Mouse (Mus musculus): ENCODE measurements around the gene Znrd1. TPM values are rescaled to one million over a fixed set of nuclear protein-coding genes. Genes with fewer than 3 reads are reported as not detected.
"Not testable (repeated sequence)": the region's sequence is repeated elsewhere in the genome, so short reads cannot be mapped to it uniquely, and the experiment has no call there.

The Znrd1 gene
- total RNA-seq (2021) = 10 to 100 TPM; 30.2 to 30.3 TPM
- long read RNA-seq, transcript Znrd1-201 (4 exons, 742 nt) = minor isoform, 5 of 27 reads
- long read RNA-seq, transcript Znrd1-202 (5 exons, 710 nt) = major isoform, 20 of 27 reads
- long read RNA-seq, partial matches to known transcripts = 1 of 27 reads
- long read RNA-seq, other reads (novel, unspliced or antisense) = 1 of 27 reads

GRCm38 (mm10) chr17:36957999-36958743 is at the start of gene Znrd1, which contains the start of gene Znrd1as:
Gene Znrd1, minus strand, starts transcription at chr17:36958559.
Gene Znrd1as, plus strand, starts transcription at chr17:36958592.
- peak; percentile 90 to 94 for DNase-seq (ENCODE audit: low spot score in 2 of 2)

GRCm38 (mm10) chr17:37003366-37003765 is 45.0 kb upstream of the Znrd1 start:
- no peak for DNase-seq (ENCODE audit: low spot score in 2 of 2)

- DNase-seq (ENCODE audit: low spot score in 2 of 2) = peak; percentile 51 to 62
Measured at GRCm38 (mm10) chr17:37002364-37003330, 44.3 kb upstream of the Znrd1 start.

GRCm38 (mm10) chr17:37000863-37001262 is 42.5 kb upstream of the Znrd1 start, which contains the start of gene Zfp57:
Gene Zfp57, plus strand, starts transcription at chr17:37001163.
- no peak for DNase-seq (ENCODE audit: low spot score in 2 of 2)

GRCm38 (mm10) chr17:36998477-36998876 is 40.1 kb upstream of the Znrd1 start:
- no peak for DNase-seq (ENCODE audit: low spot score in 2 of 2)

GRCm38 (mm10) chr17:36997033-36997735 is 38.8 kb upstream of the Znrd1 start:
- DNase-seq (ENCODE audit: low spot score in 2 of 2) = peak; percentile 81 to 85

GRCm38 (mm10) chr17:36995448-36995847 is 37.1 kb upstream of the Znrd1 start:
- no peak for DNase-seq (ENCODE audit: low spot score in 2 of 2)

- no peak for DNase-seq (ENCODE audit: low spot score in 2 of 2)
Measured at GRCm38 (mm10) chr17:36994528-36994927, 36.2 kb upstream of the Znrd1 start.

GRCm38 (mm10) chr17:36993770-36994325 is 35.5 kb upstream of the Znrd1 start:
- DNase-seq (ENCODE audit: low spot score in 2 of 2) = no peak

GRCm38 (mm10) chr17:36992336-36993104 is 34.2 kb upstream of the Znrd1 start:
- DNase-seq (ENCODE audit: low spot score in 2 of 2) = no peak

- not testable (repeated sequence) for DNase-seq (ENCODE audit: low spot score in 2 of 2)
Measured at GRCm38 (mm10) chr17:36990630-36991029, 32.3 kb upstream of the Znrd1 start.

- DNase-seq (ENCODE audit: low spot score in 2 of 2) = no peak
Measured at GRCm38 (mm10) chr17:36989437-36989836, 31.1 kb upstream of the Znrd1 start, which contains the start of gene H2-M5. Gene H2-M5, minus strand, starts transcription at chr17:36989537.

GRCm38 (mm10) chr17:36988475-36988874 is 30.1 kb upstream of the Znrd1 start:
- DNase-seq (ENCODE audit: low spot score in 2 of 2) = no peak

GRCm38 (mm10) chr17:36982253-36983155 is 24.1 kb upstream of the Znrd1 start:
- DNase-seq (ENCODE audit: low spot score in 2 of 2) = no peak

GRCm38 (mm10) chr17:36981845-36982244 is 23.5 kb upstream of the Znrd1 start:
- no peak for DNase-seq (ENCODE audit: low spot score in 2 of 2)

GRCm38 (mm10) chr17:36981221-36981813 is 23.0 kb upstream of the Znrd1 start, which contains the start of gene 2410137M14Rik:
Gene 2410137M14Rik, minus strand, starts transcription at chr17:36981237.
- DNase-seq (ENCODE audit: low spot score in 2 of 2) = no peak

GRCm38 (mm10) chr17:36973271-36973787 is 15.0 kb upstream of the Znrd1 start:
- DNase-seq (ENCODE audit: low spot score in 2 of 2) = no peak

- no peak for DNase-seq (ENCODE audit: low spot score in 2 of 2)
Measured at GRCm38 (mm10) chr17:36972791-36973190, 14.4 kb upstream of the Znrd1 start.
